Mouse (Mus musculus): ENCODE measurements around the gene Ormdl1. TPM values are rescaled to one million over a fixed set of nuclear protein-coding genes. Genes with fewer than 3 reads are reported as not detected.
"Not testable (repeated sequence)": the region's sequence is repeated elsewhere in the genome, so short reads cannot be mapped to it uniquely, and the experiment has no call there.

Gene Ormdl1
- polyA plus RNA-seq, 1 experiment: 27.7 TPM

DNA sequence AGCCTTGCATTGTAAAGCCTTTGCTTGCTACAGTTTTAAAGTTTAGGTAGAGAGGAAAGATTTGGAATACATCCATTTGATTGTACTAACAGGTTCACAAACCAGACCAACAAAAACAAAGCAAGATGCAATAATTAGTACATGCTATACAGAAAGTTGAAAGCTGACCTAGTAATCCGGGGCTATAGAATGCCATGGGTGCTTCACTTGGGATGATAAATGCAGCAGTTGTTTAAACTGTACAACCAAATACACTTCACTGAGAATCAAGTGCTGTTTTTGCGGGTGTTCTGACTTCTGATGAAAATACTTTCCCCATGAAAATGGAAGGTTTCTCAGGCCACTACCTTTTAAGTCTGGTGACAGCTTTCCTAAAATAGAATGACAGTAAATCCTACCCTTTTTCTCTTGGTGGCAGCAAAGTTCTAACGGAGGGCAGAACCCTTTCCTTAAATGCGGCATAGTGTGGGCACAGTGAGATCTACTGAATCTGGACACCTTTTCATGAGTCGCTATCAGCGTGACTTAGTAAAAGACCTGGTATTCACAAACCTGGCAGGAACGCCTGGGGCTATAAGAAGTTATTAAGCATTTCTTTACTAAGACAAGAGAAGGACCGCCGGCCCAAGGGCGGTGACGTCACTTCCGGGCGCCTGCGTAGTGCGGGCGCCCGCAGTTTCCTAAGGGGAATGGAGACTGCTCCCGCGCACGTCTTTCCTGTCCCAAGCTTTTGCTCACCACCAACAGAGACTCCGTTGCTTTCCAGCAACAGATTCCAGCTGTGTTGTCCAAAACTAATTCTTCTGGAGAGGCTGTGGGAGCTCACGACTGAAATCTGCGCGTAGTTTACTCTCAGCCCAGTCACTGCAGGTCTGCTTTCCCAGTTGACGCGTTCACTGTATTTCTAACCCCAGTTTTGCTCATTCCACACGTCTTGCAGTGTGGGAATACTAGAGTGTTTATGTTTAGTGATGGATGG is 16.4 kb downstream of the Ormdl1 start, which contains the start of gene Osgepl1:
Gene Osgepl1, plus strand, starts transcription at position 636 of the 979 bp plus-strand sequence.
- Histone ChIP-seq H3K27ac (ENCODE audit: insufficient read depth, low read length) (peak within 1 kb of the TSS; percentile 53; the same call in 1 of the 2 replicates), H3K36me3 (ENCODE audit: control insufficient read depth, insufficient read depth, low read length, poor library complexity, severe bottlenecking) (no peaks in the 10 kb centered on the region; the same call in none of the 2 replicates)
- TF ChIP-seq CTCF (IDR thresholded peaks at IDR 0.05; ENCODE audit: low read depth, low read length) (no peak), EP300 (IDR thresholded peaks at IDR 0.05; ENCODE audit: insufficient read depth, low read depth, low read length) (no peak), POLR2A (IDR thresholded peaks at IDR 0.05; ENCODE audit: insufficient read depth, low read length) (no peak)

DNA sequence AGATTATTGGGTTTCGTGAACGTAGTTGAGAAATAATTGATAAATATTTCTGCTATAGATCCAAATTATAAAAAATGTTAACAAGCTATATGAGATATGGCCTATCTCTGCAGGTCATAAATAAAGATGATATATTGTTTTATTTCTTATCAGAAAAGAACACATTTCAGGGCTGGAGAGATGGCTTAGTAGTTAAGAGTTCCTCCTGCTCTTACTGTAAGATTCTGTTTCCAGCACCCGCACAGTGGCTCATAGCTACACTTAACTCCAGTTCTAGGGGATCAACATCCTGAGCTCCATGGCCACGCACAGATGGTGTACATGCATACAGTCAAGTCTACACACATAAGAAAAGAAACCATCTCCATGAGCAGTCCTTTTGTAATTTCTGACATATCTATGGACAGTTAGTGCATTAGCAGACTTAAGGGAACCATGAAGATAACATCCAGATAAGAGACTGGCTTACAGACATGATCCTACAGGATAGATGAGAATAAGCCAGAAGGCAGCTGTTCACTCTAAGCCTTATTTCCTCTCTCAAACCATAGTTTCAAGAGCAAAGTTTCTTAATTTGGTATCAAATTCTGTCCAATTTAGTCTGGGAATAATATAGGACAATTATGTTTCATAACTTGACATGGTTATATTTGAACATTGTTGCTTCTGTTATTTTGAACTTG is 24.9 kb downstream of the Ormdl1 start:
- TF ChIP-seq CTCF (IDR thresholded peaks at IDR 0.05; ENCODE audit: low read depth, low read length) (no peak), POLR2A (IDR thresholded peaks at IDR 0.05; ENCODE audit: insufficient read depth, low read length) (no peak), EP300 (IDR thresholded peaks at IDR 0.05; ENCODE audit: insufficient read depth, low read depth, low read length) (no peak)
- no peak overlapping the region for H3K9ac ChIP-seq (ENCODE audit: low read depth, poor library complexity, severe bottlenecking)
- H3K9me3 ChIP-seq (replicated peaks; ENCODE audit: control insufficient read depth, insufficient read depth, low read length, poor library complexity, severe bottlenecking): no peaks in the 10 kb centered on the region
- no peaks in the 10 kb centered on the region for H3K27me3 ChIP-seq (ENCODE audit: control insufficient read depth, insufficient read depth, low read length, poor library complexity, severe bottlenecking)
- H3K36me3 ChIP-seq (ENCODE audit: control insufficient read depth, insufficient read depth, low read length, poor library complexity, severe bottlenecking): peaks cover 2% of the 10 kb centered on the region
- H3K27ac ChIP-seq (ENCODE audit: insufficient read depth, low read length): no peak overlapping the region
- H3K4me1 ChIP-seq (ENCODE audit: control insufficient read depth, insufficient read depth, low read length): no peaks in the 10 kb centered on the region
- H3K4me3 ChIP-seq (ENCODE audit: low read depth, low read length): no peak overlapping the region

More for the DNA sequence above, 16.4 kb downstream of the Ormdl1 start, which contains the start of gene Osgepl1:
- Histone ChIP-seq H3K4me3 (ENCODE audit: low read depth, low read length) (peak within 1 kb of the TSS; percentile 99), H3K4me1 (ENCODE audit: control insufficient read depth, insufficient read depth, low read length) (no peaks in the 10 kb centered on the region), H3K27me3 (ENCODE audit: control insufficient read depth, insufficient read depth, low read length, poor library complexity, severe bottlenecking) (no peaks in the 10 kb centered on the region), H3K9me3 (replicated peaks; ENCODE audit: control insufficient read depth, insufficient read depth, low read length, poor library complexity, severe bottlenecking) (no peaks in the 10 kb centered on the region), H3K9ac (ENCODE audit: low read depth, poor library complexity, severe bottlenecking) (peak within 1 kb of the TSS; percentile 89)

DNA sequence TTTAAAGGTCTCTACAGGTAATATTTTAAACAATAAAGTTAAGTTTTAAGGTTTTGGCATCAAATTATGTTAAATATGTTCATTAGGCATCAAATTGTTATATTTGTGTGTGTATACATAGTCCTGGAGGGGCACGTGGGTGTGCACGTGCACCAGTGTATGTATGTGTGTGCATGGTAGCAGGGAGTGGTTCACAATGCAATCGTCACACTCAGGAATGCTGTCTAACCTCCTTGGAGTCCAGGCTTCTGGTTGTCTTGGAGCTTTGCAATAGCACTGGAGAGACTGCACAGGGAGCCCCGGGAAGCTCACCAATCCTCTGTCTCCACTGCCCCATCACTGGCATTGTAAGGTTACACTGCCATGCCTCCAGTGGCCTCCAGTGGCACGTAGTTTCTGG is 26.4 kb downstream of the Ormdl1 start:
- no peak overlapping the region for H3K9ac ChIP-seq (ENCODE audit: low read depth, poor library complexity, severe bottlenecking)

DNA sequence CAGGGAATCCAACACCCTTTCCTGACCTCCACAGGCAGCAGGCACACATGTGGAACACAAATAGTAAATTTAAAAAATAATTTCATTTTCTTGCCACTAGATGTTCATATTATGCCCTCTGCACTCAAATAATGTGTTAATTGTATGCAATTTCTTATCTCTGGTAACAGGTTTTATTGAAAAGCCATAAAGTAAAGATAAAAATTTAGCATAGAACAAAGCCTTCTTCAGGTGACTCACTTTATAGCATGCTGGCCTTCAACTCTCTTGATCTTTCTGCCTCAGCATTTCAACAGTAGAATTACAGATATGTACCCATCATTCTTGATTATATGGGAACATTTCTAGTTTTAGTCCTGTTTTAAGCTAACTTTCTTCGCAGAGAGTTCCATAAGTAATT is 27.4 kb downstream of the Ormdl1 start:
- Histone ChIP-seq H3K4me3 (ENCODE audit: low read depth, low read length) (no peak overlapping the region), H3K36me3 (ENCODE audit: control insufficient read depth, insufficient read depth, low read length, poor library complexity, severe bottlenecking) (peaks cover 2% of the 10 kb centered on the region), H3K4me1 (ENCODE audit: control insufficient read depth, insufficient read depth, low read length) (no peaks in the 10 kb centered on the region), H3K9ac (ENCODE audit: low read depth, poor library complexity, severe bottlenecking) (no peak overlapping the region), H3K9me3 (replicated peaks; ENCODE audit: control insufficient read depth, insufficient read depth, low read length, poor library complexity, severe bottlenecking) (no peaks in the 10 kb centered on the region), H3K27ac (ENCODE audit: insufficient read depth, low read length) (no peak overlapping the region), H3K27me3 (ENCODE audit: control insufficient read depth, insufficient read depth, low read length, poor library complexity, severe bottlenecking) (no peaks in the 10 kb centered on the region)
- TF ChIP-seq POLR2A (IDR thresholded peaks at IDR 0.05; ENCODE audit: insufficient read depth, low read length): no peak
- TF ChIP-seq CTCF (IDR thresholded peaks at IDR 0.05; ENCODE audit: low read depth, low read length): no peak
- TF ChIP-seq EP300 (IDR thresholded peaks at IDR 0.05; ENCODE audit: insufficient read depth, low read depth, low read length): no peak

More for the DNA sequence above, 26.4 kb downstream of the Ormdl1 start:
- no peaks in the 10 kb centered on the region for H3K9me3 ChIP-seq (replicated peaks; ENCODE audit: control insufficient read depth, insufficient read depth, low read length, poor library complexity, severe bottlenecking)
- peaks cover 2% of the 10 kb centered on the region for H3K36me3 ChIP-seq (ENCODE audit: control insufficient read depth, insufficient read depth, low read length, poor library complexity, severe bottlenecking)
- H3K27ac ChIP-seq (ENCODE audit: insufficient read depth, low read length): no peak overlapping the region
- no peaks in the 10 kb centered on the region for H3K4me1 ChIP-seq (ENCODE audit: control insufficient read depth, insufficient read depth, low read length)
- H3K27me3 ChIP-seq (ENCODE audit: control insufficient read depth, insufficient read depth, low read length, poor library complexity, severe bottlenecking): no peaks in the 10 kb centered on the region
- TF ChIP-seq EP300 (IDR thresholded peaks at IDR 0.05; ENCODE audit: insufficient read depth, low read depth, low read length): no peak
- TF ChIP-seq CTCF (IDR thresholded peaks at IDR 0.05; ENCODE audit: low read depth, low read length): no peak
- TF ChIP-seq POLR2A (IDR thresholded peaks at IDR 0.05; ENCODE audit: insufficient read depth, low read length): no peak
- no peak overlapping the region for H3K4me3 ChIP-seq (ENCODE audit: low read depth, low read length)

DNA sequence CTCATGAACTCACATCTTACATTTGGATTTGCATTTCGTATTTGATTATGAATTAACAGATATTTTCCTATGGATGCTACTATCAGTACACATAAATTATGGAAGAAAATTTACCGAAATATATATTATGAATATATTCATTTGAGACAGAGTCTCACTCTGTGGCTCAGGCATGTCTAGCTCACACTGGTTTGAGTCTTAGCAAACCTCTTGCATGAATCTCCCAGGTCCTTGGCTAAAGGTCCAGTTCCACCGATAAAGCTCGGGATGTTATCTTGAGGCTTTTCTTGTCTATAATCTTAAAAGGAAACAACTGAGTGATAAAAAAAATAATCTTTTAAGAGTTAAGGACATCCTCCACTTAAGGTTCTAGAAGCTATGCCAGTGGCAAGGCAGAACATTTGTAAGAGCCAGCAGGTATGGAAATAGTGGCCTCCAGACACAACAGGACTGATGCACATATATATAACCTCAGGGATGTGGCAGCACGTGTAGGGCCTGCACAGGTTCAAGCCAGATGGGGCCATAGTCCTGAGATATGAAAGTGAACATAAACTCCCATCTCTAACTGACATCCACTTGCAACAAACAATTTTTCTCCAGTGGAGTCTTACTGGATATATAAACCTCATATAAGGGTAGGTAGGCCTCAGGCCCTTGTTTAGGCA is 28.1 kb downstream of the Ormdl1 start:
- no peak overlapping the region for H3K27ac ChIP-seq (ENCODE audit: insufficient read depth, low read length)
- no peaks in the 10 kb centered on the region for H3K9me3 ChIP-seq (replicated peaks; ENCODE audit: control insufficient read depth, insufficient read depth, low read length, poor library complexity, severe bottlenecking)
- no peaks in the 10 kb centered on the region for H3K4me1 ChIP-seq (ENCODE audit: control insufficient read depth, insufficient read depth, low read length)
- no peak for TF ChIP-seq EP300 (IDR thresholded peaks at IDR 0.05; ENCODE audit: insufficient read depth, low read depth, low read length)
- H3K36me3 ChIP-seq (ENCODE audit: control insufficient read depth, insufficient read depth, low read length, poor library complexity, severe bottlenecking): peaks cover 2% of the 10 kb centered on the region
- H3K9ac ChIP-seq (ENCODE audit: low read depth, poor library complexity, severe bottlenecking): no peak overlapping the region
- H3K4me3 ChIP-seq (ENCODE audit: low read depth, low read length): no peak overlapping the region
- no peaks in the 10 kb centered on the region for H3K27me3 ChIP-seq (ENCODE audit: control insufficient read depth, insufficient read depth, low read length, poor library complexity, severe bottlenecking)

DNA sequence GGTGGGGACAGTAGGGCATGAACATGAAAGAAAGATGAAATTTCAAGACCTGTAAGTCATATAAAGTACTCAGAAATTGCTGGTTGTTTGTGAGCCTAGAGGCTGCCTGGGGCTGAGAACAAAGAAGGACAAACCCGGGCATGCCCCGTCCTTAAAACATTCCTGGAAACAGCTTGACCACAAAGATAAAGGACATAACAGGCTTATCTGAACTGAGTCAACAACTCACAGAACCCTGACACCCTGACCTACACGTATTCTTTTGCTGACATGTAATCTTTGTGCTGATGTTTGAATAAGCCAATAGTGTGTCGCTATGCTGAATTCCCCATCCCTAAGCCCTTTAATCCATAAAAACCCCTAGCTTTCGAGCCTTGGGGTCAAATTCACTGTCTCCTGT is 36.6 kb downstream of the Ormdl1 start:
- not testable (repeated sequence) for H3K9ac ChIP-seq (ENCODE audit: low read depth, poor library complexity, severe bottlenecking); H3K4me3 ChIP-seq (ENCODE audit: low read depth, low read length); H3K27me3 ChIP-seq (ENCODE audit: control insufficient read depth, insufficient read depth, low read length, poor library complexity, severe bottlenecking); H3K9me3 ChIP-seq (replicated peaks; ENCODE audit: control insufficient read depth, insufficient read depth, low read length, poor library complexity, severe bottlenecking); H3K27ac ChIP-seq (ENCODE audit: insufficient read depth, low read length); H3K4me1 ChIP-seq (ENCODE audit: control insufficient read depth, insufficient read depth, low read length); H3K36me3 ChIP-seq (ENCODE audit: control insufficient read depth, insufficient read depth, low read length, poor library complexity, severe bottlenecking)
